Mouse (Mus musculus) cerebellum, adult 2 months (tissue): ENCODE measurements around the gene Sapcd2. TPM values are rescaled to one million over a fixed set of nuclear protein-coding genes. Genes with fewer than 3 reads are reported as not detected.

Experiments used
- DNase-seq, 2 experiments: peaks; one replicate each; pipeline ENCODE4 v3.0.0; 2021
- H3K27ac ChIP-seq: fragments of 200-500 bp; 2 replicates; pipeline ENCODE4 v1.5.1; 2012; ENCODE audit warnings: low read length, control low read depth, inconsistent platforms; ENCODE audit not compliant: insufficient read depth
- H3K27me3 ChIP-seq: fragments of 200-500 bp; 2 replicates; pipeline ENCODE4 v1.6.1; 2012; ENCODE audit warnings: inconsistent platforms, mild to moderate bottlenecking, low read length, moderate library complexity; ENCODE audit not compliant: control insufficient read depth, insufficient read depth
- H3K4me1 ChIP-seq: fragments of 200-500 bp; 2 replicates; pipeline ENCODE4 v1.6.1; 2011; ENCODE audit warnings: low read length; ENCODE audit not compliant: control insufficient read depth, insufficient read depth
- H3K4me3 ChIP-seq: fragments of 200-500 bp; replicated peaks from 2 replicates; pipeline ENCODE3; 2011; ENCODE audit warnings: mild to moderate bottlenecking, low read depth, low read length, control low read depth; ENCODE audit not compliant: insufficient read depth
- CTCF ChIP-seq: fragments of 200-500 bp; IDR thresholded peaks from 2 replicates; pipeline ENCODE4 v1.5.1; 2011; ENCODE audit warnings: low read depth, mild to moderate bottlenecking, control low read depth, low read length, moderate library complexity, borderline replicate concordance; ENCODE audit not compliant: insufficient read depth
- POLR2A ChIP-seq: fragments of 200-500 bp; IDR thresholded peaks from 2 replicates; pipeline ENCODE4 v1.6.1; 2011; ENCODE audit warnings: low read length, control low read depth, borderline replicate concordance; ENCODE audit not compliant: insufficient read depth
- WGBS: fragments of 180-500 bp; shearing (Covaris S2); methylation state at CpG from one replicate; pipeline ENCODE4 v1.1.7; 2018; 5-methylcytosine and 5-hydroxymethylcytosine counted together
- polyA plus RNA-seq: library from polyadenylated mRNA; depleted of rRNA; stranded (reverse); fragments of >200 nt; gene quantifications from 2 replicates; pipeline ENCODE4 v1.2.3, GENCODE M21; 2012

Sapcd2 gene
- polyA plus RNA-seq, 1 experiment: 4.7 TPM

- H3K4me1 ChIP-seq: peaks cover 6% of the 10 kb centered on the region
- no peak overlapping the region for H3K4me3 ChIP-seq
- H3K27ac ChIP-seq: no peak overlapping the region
- no peaks in the 10 kb centered on the region for H3K27me3 ChIP-seq
- peak; percentile 69 for DNase-seq
- TF ChIP-seq POLR2A (no peak), CTCF (peak; percentile 77)
- 54% methylated on average over 4 of the region's 4 CpGs for WGBS
These were observed 4.5 kb downstream of the Sapcd2 start for GRCm38 (mm10) chr2:25376589-25376988.

DNA sequence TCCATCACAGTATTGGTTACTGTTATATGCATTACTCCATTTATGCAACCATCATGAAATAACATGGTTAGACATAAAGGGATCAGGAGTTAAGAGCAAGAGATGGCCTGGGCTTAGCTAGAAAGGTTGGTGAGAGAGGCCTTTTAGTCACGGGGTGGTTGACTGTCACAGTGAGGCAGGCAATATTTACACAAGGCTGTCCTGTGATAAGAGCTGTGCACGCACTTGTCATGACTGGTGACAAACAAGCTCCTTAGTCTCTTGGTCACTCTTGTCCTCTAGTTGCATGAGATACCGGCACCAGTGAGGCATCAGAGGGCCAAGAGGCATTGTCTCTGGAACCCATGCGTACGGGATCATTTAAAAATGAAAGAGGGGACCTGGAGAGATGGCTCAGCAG lies 12.4 kb downstream of the Sapcd2 start:
- no peaks in the 10 kb centered on the region for H3K4me1 ChIP-seq
- DNase-seq: no peak
- no peak overlapping the region for H3K27ac ChIP-seq
- WGBS: 91% methylated on average over 5 of the region's 5 CpGs
- no peak overlapping the region for H3K4me3 ChIP-seq
- TF ChIP-seq CTCF: no peak
- no peak for TF ChIP-seq POLR2A
- H3K27me3 ChIP-seq: no peaks in the 10 kb centered on the region

DNA sequence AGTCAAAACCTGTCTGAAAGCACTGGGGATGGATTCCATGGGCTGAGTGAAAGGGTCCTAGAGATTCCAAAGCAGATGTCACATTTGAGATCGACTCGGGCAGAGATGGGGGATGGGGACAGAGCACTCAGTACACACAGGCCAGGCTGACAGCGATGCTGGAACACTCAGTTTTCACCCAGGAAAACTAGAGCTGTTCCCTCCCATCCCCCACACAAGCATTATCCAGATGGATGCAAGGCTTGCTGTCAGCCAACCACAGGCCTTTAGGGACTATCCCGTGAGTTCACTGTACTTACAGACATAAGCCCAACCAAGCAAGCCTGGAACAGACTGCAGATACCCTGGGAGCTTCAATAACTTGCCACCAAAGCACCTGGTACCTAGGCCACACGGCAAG lies 19.1 kb downstream of the Sapcd2 start:
- no peak for TF ChIP-seq CTCF
- TF ChIP-seq POLR2A: no peak
- 26% methylated on average over 5 of the region's 5 CpGs for WGBS

GRCm38 (mm10) chr2:25394281-25395221 lies 22.4 kb downstream of the Sapcd2 start:
- TF ChIP-seq POLR2A: no peak
- TF ChIP-seq CTCF: no peak
- DNase-seq: peak; percentile 44 to 60
- Histone ChIP-seq H3K4me1 (peaks cover 12% of the 10 kb centered on the region), H3K27ac (no peak overlapping the region), H3K4me3 (no peak overlapping the region), H3K27me3 (no peaks in the 10 kb centered on the region)
- WGBS: 48% methylated on average over 3 of the region's 3 CpGs

More for the DNA sequence above, 19.1 kb downstream of the Sapcd2 start:
- no peak overlapping the region for H3K27ac ChIP-seq
- DNase-seq: no peak
- peaks cover 2% of the 10 kb centered on the region; the same call in 1 of the 2 replicates for H3K4me1 ChIP-seq
- no peaks in the 10 kb centered on the region for H3K27me3 ChIP-seq
- no peak overlapping the region for H3K4me3 ChIP-seq

DNA sequence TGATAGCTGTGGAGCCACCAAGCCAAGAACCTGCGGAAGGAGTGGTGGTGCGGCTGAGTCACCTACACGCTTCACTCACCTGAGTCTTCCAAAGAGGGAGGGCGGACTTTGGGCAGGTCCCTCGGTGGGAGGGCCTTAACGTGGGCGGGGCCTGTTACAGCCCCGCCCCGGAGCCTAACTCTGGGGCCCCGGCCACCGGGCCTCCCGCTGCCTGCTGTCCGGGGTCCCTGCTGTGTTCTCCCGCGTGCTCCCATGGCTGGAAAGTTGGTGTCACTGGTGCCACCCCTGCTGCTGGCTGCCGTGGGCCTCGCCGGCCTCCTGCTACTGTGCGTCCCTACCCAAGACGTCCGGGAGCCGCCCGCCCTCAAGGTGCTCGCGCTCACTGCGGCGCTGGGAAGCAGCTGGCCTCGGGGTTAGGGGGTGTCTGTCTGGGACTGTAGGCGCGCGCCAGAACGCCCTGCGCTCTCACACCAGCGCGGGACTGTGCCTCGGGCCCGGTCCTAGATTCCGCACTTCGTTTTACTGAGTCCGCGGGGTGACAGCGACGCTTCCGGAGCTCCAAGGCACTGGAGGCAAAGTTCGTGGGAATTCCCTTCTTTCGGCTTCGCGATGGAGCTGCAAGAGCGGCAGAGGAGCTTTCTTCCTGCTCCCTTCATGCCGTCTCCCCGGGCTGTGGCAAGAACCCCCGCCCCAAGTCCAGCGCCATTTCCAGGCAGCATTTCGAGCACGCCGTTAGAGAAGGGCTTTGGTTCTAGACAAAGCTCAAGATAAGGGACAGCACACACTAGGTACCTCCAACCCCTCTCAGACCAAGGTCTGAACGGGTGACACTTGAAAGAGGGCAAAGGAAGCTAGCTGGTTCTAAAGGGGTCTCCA lies 23.8 kb downstream of the Sapcd2 start, which contains the start of gene Entpd2:
Gene Entpd2, plus strand, starts transcription at position 154 of the 876 bp plus-strand sequence.
- WGBS: 3% methylated on average over 56 of the region's 57 CpGs
- TF ChIP-seq POLR2A (0 out of 2 replicates have a peak, but pooled peaks have one; percentile 12), CTCF (no peak; the same call in 1 of the 2 replicates)
- peak; percentile 54 to 59 for DNase-seq
- Histone ChIP-seq H3K4me1 (peaks cover 15% of the 10 kb centered on the region), H3K27me3 (no peaks in the 10 kb centered on the region), H3K27ac (peak within 1 kb of the TSS; percentile 4; the same call in 1 of the 2 replicates), H3K4me3 (peak within 1 kb of the TSS; percentile 53)

GRCm38 (mm10) chr2:25396597-25396983 lies 24.5 kb downstream of the Sapcd2 start:
- H3K4me3 ChIP-seq: peak overlapping the region; percentile 53
- H3K4me1 ChIP-seq: peaks cover 15% of the 10 kb centered on the region
- DNase-seq: peak; percentile 79 to 83
- WGBS: 26% methylated on average over 3 of the region's 3 CpGs
- TF ChIP-seq POLR2A (peak; percentile 28; the same call in 1 of the 2 replicates), CTCF (no peak)
- 0 out of 2 replicates have a peak overlapping the region, but pooled peaks have one; percentile 4 for H3K27ac ChIP-seq
- no peaks in the 10 kb centered on the region for H3K27me3 ChIP-seq

GRCm38 (mm10) chr2:25397010-25397409 lies 24.9 kb downstream of the Sapcd2 start:
- no peaks in the 10 kb centered on the region for H3K27me3 ChIP-seq
- WGBS: 71% methylated on average over 1 of the region's 1 CpGs
- TF ChIP-seq POLR2A: no peak
- TF ChIP-seq CTCF: no peak
- peaks cover 15% of the 10 kb centered on the region for H3K4me1 ChIP-seq
- H3K27ac ChIP-seq: no peak overlapping the region
- H3K4me3 ChIP-seq: no peak overlapping the region
- DNase-seq: no peak
